Mouse (Mus musculus) kidney, adult 8-10 months (tissue): ENCODE measurements around the gene Sytl1.

ENCODE experiments used
- DNase-seq, 2 experiments: peaks; one replicate each; pipeline ENCODE4 v3.0.0; 2022

Gene Sytl1

GRCm38 (mm10) chr4:133244289-133244688 is 18.6 kb downstream of the Sytl1 start:
- DNase-seq: no peak

- DNase-seq: no peak
Observed at GRCm38 (mm10) chr4:133243538-133243937, 19.4 kb downstream of the Sytl1 start.

- no peak for DNase-seq
Observed at GRCm38 (mm10) chr4:133242710-133243109, 20.2 kb downstream of the Sytl1 start.

GRCm38 (mm10) chr4:133241910-133242309 is 21.0 kb downstream of the Sytl1 start:
- DNase-seq: no peak

- peak; percentile 83 to 91 for DNase-seq
Observed at GRCm38 (mm10) chr4:133240934-133241908, 21.7 kb downstream of the Sytl1 start.

GRCm38 (mm10) chr4:133240490-133240921 is 22.4 kb downstream of the Sytl1 start, which contains the start of gene Map3k6:
Gene Map3k6 (plus strand): TSS chr4:133240818.
- peak; percentile 85 to 86 for DNase-seq

- DNase-seq: no peak
Observed at GRCm38 (mm10) chr4:133237911-133238310, 25.0 kb downstream of the Sytl1 start.

- DNase-seq: no peak
Observed at GRCm38 (mm10) chr4:133235415-133235814, 27.5 kb downstream of the Sytl1 start.

- DNase-seq: no peak
Observed at GRCm38 (mm10) chr4:133234771-133235170, 28.1 kb downstream of the Sytl1 start.

GRCm38 (mm10) chr4:133233285-133233976 is 29.5 kb downstream of the Sytl1 start:
- peak; percentile 53 to 66 for DNase-seq

- no peak for DNase-seq
Observed at GRCm38 (mm10) chr4:133229582-133229981, 33.3 kb downstream of the Sytl1 start.

GRCm38 (mm10) chr4:133227636-133228035 is 35.3 kb downstream of the Sytl1 start:
- DNase-seq: no peak

GRCm38 (mm10) chr4:133226073-133226472 is 36.8 kb downstream of the Sytl1 start:
- DNase-seq: no peak

- no peak for DNase-seq
Observed at GRCm38 (mm10) chr4:133223875-133224274, 39.0 kb downstream of the Sytl1 start.

- no peak for DNase-seq
Observed at GRCm38 (mm10) chr4:133221701-133222100, 41.2 kb downstream of the Sytl1 start.

- peak; percentile 65 to 70 for DNase-seq
Observed at GRCm38 (mm10) chr4:133220656-133221055, 42.3 kb downstream of the Sytl1 start.

GRCm38 (mm10) chr4:133218745-133219144 is 44.2 kb downstream of the Sytl1 start:
- DNase-seq: no peak

- peak in 1 of 2 experiments; percentile 71 for DNase-seq
Observed at GRCm38 (mm10) chr4:133217641-133218040, 45.3 kb downstream of the Sytl1 start.

- no peak for DNase-seq
Observed at GRCm38 (mm10) chr4:133213661-133214060, 49.3 kb downstream of the Sytl1 start.

- no peak for DNase-seq
Observed at GRCm38 (mm10) chr4:133213268-133213590, 49.7 kb downstream of the Sytl1 start.

GRCm38 (mm10) chr4:133212562-133213267 is 50.2 kb downstream of the Sytl1 start:
- DNase-seq: peak; percentile 68 to 77

- no peak for DNase-seq
Observed at GRCm38 (mm10) chr4:133211751-133212561, 51.0 kb downstream of the Sytl1 start, which contains the start of the genes Cd164l2 and Gpr3. Gene Cd164l2 (plus strand): TSS chr4:133212131. Gene Gpr3 (minus strand): TSS chr4:133212536.
